Mouse (Mus musculus): ENCODE measurements around the gene Asap2.

DNA sequence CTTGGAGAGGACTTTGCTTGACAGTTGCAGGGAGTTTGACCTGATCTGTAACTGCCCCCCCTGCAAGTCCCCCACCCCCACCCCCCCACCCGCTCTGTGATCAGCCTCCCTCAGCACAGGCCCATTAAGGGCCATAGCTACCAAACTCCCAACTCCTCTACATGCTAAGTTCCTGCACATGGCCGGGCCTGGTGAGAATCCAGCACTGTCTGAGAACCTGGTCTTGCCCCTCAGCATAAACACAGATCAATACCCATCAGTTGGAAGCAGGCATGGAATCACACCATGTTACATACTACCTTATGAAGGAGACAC, 276.5 kb downstream of the Asap2 start:
- TF ChIP-seq CTCF (IDR thresholded peaks at IDR 0.05; ENCODE audit: control insufficient read depth, insufficient read depth, low read length) (no peak), POLR2A (IDR thresholded peaks at IDR 0.05; ENCODE audit: borderline replicate concordance, control insufficient read depth, low read depth, low read length) (no peak)

Measured in bone marrow, adult 2 months (tissue).